Mouse (Mus musculus): Measurements from ENCODE around the gene Arhgef26.

DNA sequence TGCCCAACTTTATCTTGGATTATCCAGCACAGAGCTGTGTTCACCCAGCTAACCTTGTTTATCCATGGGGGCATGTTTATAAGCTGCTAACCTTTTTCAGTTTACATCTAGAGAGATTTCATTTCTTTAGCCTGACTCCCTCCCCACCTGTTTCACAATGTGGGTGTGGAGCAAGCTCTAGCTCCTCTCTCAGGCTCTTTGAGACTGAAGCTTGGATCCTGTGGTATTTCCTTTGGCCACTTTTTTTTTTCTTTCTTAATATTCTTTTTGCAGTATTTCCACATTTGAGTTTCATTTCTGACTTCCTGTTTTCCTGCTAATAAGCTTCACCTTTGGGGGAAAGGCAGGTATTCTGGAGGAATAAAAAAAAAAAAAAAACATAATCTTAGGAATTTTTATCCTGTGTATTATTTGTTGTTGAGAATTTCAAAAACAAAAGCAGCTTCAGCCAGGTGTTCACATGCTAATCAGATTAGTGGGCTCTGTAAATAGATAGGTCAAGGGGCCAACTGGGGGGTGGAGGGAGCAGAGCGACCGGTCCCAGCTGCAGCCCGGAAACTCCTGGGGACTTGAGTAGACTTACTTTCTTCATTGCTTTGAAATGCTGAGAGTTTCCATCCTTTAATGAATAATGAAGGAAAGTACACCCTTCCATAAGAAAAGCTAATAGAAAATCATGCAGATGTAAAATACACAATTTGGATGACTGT is 3.5 kb downstream of the Arhgef26 start:
- TF ChIP-seq CTCF (IDR thresholded peaks at IDR 0.05; ENCODE audit: low read depth, low read length), result no peak
- TF ChIP-seq POLR2A (IDR thresholded peaks at IDR 0.05; ENCODE audit: extremely low read depth, insufficient read depth, low read length), result no peak

Measured in liver, adult 2 months (tissue).